Mouse (Mus musculus) brain, adult 2 months (tissue): ENCODE results near the gene Thpo.

Experiments
- DNase-seq: peaks from one replicate; pipeline ENCODE4 v3.0.0; 2011; ENCODE audit warnings: low read depth, low spot score

The Thpo gene

GRCm38 (mm10) chr16:20733731-20734730 is at the start of gene Thpo:
Gene Thpo, minus strand, starts transcription at chr16:20734511.
- DNase-seq: peak; percentile 59

DNA sequence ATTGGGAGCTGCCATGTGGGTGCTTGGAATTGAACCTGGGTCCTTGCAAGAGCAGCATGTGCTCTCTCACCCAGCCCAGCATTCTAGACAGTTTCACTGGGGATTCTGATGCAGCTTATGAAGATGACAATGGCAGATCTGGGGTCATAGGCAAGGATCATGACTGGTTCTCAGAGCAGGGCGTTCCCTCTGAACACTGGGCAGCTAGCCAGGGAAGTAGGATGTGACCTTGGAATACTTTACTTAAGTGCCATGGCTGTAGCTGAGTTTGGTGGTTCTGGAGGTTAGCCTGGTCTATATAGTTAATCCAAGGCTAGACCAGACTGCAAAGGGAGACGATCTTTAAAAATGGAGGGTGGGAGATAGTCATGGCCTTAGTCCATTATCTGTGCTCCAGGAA is 49.6 kb upstream of the Thpo start:
- no peak for DNase-seq

DNA sequence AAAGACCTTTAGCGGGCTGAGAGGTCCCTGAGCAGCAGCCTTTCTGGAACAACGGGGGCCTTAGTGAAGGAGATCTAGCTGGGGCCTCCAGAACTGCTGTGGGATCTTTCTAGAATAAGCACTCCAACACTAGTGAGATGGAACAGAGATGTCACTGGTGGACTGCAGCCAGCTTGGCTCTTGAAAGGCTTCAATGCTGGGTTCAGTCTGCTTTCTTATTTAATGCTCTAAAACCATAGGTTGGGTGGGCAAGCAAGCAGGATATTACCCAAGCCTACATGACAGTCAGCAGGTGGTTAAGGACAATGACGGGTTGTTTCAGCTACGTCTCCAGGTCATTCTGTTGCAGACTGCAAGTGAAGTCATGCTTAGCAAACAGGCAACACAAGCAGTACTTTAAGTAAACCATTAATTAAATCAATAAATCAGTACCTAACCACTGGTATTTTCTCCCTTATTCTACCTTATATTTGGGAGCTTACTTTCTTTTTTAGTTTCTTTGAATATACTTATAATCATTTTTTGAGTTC is 46.9 kb upstream of the Thpo start:
- DNase-seq: no peak

DNA sequence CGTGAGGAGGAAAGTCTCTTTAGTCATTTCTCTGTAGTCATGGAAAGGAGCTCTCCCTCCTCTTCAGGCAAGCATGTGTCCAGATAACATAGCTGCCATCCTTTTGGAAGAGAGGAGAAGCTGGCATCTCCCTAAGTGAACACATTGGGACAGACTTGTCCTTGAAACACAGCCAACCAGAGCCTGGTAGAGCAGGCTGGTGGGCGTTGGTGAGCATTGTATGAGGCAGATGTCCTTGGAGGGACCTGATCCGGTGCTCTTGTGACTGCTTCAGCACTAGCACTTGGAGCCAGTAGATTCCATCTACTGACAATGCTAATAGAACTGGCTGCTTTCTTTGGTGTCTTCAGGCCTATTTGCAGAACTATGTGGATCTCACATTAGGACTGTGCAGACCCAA is 45.5 kb upstream of the Thpo start:
- peak; percentile 88 for DNase-seq

DNA sequence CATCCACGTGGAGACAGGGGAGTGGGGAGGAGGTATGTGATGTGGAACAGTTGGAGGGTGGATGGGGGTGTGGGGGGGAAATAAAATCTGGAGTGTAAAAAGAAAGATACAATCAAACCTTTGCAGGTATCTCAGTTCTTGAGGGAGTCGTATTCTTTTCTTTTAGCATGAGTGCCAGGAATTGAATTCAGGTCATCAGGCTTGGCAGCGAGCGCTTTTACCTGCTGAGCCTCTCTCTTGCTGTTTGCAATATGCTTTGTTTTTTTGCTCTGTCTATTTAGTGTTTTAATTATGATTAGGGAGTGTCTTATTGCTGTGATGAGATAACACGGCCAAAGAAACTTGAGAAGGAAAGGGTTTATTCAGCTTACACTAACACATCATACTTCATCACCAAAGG is 40.7 kb upstream of the Thpo start:
- peak; percentile 88 for DNase-seq

- DNase-seq: peak; percentile 49
Measured at GRCm38 (mm10) chr16:20765244-20765643, 30.9 kb upstream of the Thpo start.

GRCm38 (mm10) chr16:20761681-20762080 is 27.4 kb upstream of the Thpo start:
- peak; percentile 70 for DNase-seq

DNA sequence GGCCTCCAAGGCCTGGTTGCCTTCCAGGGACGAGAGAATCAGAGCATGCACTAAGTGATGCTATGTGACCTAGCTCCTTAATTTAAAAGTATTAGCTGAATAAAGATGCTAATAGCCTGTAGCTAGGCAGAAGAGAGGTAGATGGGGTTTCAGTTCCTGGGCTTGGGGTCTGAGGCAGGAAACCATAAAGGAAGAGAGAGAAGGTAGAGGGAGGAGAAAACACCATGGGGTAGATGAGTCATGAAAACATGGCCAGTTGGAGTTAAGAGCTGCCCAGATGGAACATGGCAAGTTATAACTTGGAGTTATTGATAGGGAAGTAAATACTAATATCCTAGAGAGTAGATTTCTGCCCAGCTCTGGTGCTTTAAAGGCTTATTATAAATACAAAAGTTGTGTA is 23.1 kb upstream of the Thpo start:
- no peak for DNase-seq

GRCm38 (mm10) chr16:20756052-20756451 is 21.7 kb upstream of the Thpo start:
- DNase-seq: no peak

DNA sequence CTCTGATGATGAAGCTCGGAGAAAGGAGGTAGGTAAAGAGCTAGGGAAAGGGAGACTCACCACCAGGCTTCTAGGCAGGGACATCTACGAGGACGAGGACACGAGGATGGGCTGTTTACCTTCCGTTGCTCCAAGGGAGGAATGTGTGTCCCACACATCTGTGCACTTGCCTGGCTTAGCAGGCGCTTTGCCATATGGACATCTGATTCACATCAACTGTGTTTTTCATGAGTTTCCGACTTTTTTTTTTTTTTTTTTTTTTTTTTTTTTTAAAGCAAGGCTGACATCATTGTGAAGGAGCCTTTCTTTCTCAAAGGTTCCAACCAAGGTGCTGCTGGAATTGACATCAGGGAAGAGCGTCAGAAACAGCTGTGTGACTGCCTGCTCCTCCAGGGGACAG is 16.2 kb upstream of the Thpo start:
- peak; percentile 56 for DNase-seq

DNA sequence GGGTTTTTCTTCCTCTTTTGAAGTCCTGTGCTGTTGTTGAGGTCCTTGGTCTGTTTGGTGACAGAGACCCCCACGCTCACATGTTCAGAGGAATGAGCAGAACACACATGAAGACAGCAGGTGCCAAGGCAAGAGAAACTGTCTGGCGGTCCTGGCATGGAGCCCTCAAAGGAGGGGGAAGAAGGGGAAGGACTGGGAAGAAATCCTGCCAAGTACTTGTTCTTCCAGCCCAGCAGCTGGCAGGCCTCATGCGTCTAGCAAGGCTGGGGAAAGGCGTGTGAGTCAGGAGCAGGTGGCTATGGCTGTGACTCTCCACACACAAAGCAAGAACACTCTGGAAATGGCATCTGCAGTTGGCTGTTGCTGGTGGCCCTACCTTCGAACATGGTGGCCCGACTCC is 12.3 kb upstream of the Thpo start:
- DNase-seq: peak; percentile 93

- no peak for DNase-seq
Measured at GRCm38 (mm10) chr16:20739845-20740244, 5.5 kb upstream of the Thpo start.

DNA sequence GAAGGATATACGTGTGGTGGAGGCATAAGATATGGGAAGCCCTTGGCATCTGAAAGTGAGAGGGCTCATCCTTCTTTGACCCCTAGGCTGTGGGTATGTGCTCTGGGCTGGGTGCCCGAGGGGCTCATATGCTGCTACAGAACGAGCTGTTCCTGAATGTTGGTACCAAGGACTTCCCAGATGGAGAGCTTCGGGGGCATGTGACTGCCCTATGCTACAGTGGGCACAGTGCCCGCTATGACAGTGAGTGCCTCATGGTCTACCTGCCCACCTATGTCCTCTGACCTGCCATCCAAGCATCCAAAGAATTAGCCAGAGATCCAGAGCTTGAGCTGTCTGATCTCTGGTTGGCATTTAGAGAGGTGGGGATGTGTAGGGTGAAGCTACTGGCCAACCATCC is 2.5 kb upstream of the Thpo start:
- no peak for DNase-seq

DNA sequence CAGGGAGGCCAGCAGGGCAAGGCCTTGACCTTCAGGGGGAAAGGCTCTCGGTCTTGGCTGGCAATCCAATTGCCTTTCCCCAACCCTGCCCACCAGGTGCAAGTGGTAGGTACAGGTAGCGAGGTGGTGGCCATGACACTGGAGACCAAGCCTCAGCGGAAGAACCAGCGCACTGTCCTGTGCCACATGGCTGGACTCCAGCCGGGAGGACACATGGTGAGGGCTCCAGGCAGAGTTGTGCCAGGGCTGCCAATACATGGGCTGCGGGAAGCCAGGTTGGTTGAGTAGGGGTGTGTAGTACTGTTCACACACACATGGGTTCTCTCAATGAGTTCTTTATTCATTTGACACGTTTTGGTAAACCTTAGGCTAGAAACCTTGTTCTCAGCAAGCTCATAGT is 1.9 kb upstream of the Thpo start:
- no peak for DNase-seq

DNA sequence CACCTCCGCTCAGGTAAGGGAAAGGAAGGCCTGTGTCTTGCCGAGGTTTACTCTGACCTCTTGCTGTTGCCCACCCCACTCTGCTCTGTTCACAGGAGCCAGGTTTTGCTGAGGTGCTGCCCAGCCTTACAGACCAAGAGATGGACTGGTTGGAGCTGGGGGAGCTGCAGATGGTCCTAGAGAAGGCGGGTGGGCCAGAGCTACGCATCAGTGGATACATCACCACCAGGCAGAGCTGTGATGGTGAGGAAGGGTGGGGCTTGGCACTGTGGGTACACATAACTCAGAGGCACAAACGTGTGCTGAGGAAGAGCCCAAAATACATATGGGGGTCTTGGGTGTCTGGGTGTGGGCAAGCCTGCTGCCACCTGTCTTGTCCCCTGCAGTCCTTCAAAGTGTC is 1.3 kb upstream of the Thpo start:
- no peak for DNase-seq

- peak; percentile 78 for DNase-seq
Measured at GRCm38 (mm10) chr16:20732925-20733730, 1.2 kb downstream of the Thpo start, which contains the start of gene Chrd. Gene Chrd, plus strand, starts transcription at chr16:20733127.

DNA sequence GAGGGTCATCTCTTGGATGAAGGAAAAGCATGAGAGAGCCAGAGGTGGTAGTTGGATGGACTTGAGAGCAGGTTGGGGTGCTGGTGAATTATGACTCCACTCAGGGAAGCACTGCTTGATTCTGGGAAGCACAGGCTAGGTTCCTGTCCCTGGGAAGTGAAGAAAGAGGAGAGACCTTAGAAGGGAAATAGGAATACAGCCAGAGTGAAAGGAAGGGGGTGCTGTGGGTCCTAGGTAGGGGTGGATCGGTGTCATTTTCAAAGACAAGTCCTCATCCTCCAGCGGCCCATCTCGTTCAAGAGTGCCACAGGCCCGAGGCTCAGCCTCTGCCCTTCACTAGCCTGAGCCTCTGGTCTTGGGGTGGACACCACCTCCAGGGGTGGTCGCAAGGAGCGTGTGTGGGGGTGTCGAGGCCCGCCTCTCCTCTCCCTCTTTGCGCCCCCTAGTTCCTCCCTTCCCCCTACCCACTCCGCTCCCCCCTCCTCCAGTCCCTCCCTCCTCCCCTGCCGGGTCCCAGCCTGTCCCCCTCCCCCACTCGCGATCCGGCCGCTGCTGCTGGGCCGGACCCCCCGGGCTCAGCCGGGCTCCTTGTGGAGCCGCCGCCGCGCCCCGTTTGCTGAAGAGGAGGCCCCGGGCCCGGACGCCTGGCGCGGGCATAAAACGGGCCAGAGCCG is 1.9 kb downstream of the Thpo start:
- peak; percentile 60 for DNase-seq

DNA sequence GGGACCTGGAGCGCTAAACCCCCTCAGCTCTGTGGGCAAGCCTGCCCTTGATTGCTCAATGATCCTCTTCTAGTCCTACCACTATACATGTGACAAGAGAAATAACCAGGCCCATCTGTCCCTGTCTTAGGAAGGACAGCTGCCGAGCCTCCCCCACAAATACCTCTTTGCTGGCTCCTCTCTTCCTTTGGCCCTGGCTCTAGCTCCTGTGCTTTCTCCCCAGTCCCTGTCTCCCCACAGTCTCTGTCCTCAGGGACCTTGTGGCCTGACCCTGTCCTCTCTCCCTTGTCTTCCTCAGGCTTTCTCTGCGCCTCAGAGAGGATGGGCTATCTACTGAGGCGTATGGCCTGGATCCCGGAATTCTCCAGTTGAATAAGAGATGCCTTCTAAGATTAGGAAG is 2.6 kb downstream of the Thpo start:
- DNase-seq: peak; percentile 84

DNA sequence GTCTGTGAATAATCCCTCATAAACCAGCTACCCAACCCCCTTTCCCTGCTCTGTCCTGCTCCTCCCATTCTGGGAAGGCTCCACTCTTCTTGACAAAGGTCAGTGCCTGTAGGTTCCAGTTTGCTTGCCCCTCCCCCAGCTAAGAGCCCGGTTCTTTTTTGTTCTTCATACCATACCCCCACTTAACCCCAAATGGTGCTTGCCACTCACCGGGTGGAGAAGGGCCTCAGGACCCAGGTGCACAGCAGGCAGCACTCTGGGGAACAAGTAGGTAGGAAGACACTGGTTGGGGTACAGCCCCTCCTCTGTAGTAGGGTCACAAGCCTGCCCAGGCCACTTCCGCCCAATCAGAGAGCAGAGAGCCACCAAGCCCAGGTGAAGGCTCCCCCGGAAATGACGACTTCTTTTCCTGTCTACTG is 4.0 kb downstream of the Thpo start:
- no peak for DNase-seq

DNA sequence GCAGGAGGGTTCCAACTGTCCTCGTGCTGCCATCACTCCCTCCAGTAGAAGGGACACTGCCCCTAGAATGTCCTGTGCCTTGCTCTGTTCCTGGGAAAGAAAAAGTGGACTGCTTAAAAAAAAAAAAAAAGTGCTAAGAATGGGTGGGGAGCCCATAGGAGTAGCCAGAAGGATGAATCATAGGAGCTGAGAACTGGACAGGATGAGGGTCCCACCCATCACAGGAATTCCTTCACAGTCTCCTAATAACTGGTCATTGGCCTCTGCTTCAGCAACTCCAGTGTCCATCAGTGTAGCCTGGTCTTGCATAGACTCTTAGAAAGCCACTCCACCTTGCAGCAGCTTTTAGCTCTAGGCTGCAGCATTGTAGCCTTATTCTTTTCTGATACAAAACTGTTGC is 7.9 kb downstream of the Thpo start:
- no peak for DNase-seq

- DNase-seq: no peak
Measured at GRCm38 (mm10) chr16:20725750-20726149, 8.6 kb downstream of the Thpo start.

DNA sequence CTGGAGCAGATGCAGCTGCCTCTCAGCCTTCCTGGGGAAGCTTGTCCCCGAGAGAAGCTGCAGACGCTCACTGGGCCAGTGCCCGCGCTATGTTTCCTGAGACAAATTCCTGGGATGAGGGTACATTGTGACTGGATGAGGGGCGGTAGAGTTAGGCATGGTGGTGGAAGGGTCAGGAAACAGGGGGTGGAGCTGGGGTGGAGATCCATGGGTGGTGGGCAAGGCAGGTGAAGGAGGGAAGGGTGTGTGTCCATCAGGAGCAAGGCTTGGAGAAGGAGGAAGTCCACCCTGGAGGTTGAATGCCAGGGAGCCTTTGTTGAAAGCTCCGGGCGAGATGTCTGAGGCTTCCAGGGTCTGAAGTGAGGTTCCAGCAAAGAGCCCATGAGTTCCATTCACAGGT is 9.0 kb downstream of the Thpo start:
- DNase-seq: no peak
